Mouse (Mus musculus) brown adipose tissue, adult 24 weeks (tissue): ENCODE data around the gene Dkkl1. TPM values are rescaled to one million over a fixed set of nuclear protein-coding genes. Genes with fewer than 3 reads are reported as not detected.
A peak's percentile ranks its signal among the peaks of the same experiment; 100 is the strongest.
"Not testable (repeated sequence)": the region's sequence is repeated elsewhere in the genome, so short reads cannot be mapped to it uniquely, and the experiment has no call there.

Experiments
- H3K27ac ChIP-seq: fragments of 200-500 bp; replicated peaks from 2 replicates; pipeline ENCODE4 v1.5.1; 2012; ENCODE audit warnings: low read depth, mild to moderate bottlenecking, low read length
- H3K4me1 ChIP-seq: fragments of 200-500 bp; 2 replicates; pipeline ENCODE4 v1.6.1; 2012; ENCODE audit warnings: low read length, mixed read lengths; ENCODE audit not compliant: control insufficient read depth, insufficient read depth, insufficient read length
- H3K4me3 ChIP-seq: fragments of 200-500 bp; 2 replicates; pipeline ENCODE4 v1.5.1; 2012; ENCODE audit warnings: low read depth, mild to moderate bottlenecking, low read length, moderate library complexity; ENCODE audit not compliant: insufficient read depth
- polyA plus RNA-seq: library from polyadenylated mRNA; stranded (reverse); fragments of >200 nt; gene quantifications from 2 replicates; pipeline ENCODE4 v1.2.4, GENCODE M21; 2012; ENCODE audit not compliant: missing spikeins, insufficient read depth, insufficient read length

Dkkl1 gene
- polyA plus RNA-seq, 1 experiment: not detected

DNA sequence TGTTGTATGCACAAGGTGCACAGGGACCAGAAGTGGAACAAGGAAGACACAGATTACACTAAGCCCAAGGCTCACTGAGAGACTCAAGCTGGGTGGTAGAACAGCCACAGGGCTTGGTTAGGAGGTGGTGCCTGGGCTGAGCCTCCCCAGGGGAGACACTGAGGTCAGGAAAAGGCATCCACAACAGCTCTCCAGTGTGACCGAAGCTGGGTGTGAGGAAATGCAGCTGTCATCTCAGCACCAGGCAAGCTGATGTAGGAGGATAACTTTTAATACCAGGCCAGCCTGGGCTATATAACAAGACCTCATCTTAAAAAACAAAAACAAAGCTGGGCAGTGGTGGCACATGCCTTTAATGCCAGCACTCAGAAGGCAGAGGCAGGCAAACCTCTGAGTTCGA, 20.8 kb downstream of the Dkkl1 start:
- H3K4me1 ChIP-seq: no peaks in the 10 kb centered on the region
- H3K27ac ChIP-seq: no peak overlapping the region
- no peak overlapping the region for H3K4me3 ChIP-seq

DNA sequence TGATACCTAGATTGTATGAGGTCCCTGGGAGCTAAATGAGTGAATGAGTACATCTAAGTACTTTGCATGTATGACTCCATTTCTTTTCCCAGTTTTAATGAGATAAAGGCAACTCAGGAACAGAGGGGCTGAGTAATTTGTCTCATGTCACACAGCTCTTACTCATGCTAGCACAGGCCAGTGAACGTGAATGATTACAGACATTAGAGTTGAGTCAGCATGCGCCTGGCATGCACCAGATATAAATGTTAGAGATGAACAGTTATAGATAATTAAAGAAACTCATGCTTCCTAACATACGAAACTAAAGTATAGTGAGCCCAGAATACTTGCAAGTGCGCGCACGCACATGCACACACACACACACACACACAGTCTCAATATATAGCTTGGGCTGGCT, 21.8 kb downstream of the Dkkl1 start:
- Histone ChIP-seq H3K27ac (no peak overlapping the region), H3K4me3 (no peak overlapping the region), H3K4me1 (no peaks in the 10 kb centered on the region)

GRCm38 (mm10) chr7:45189600-45189999, 22.3 kb downstream of the Dkkl1 start:
- H3K27ac ChIP-seq: no peak overlapping the region
- H3K4me1 ChIP-seq: no peaks in the 10 kb centered on the region
- no peak overlapping the region for H3K4me3 ChIP-seq

- Histone ChIP-seq H3K4me1 (peaks cover 4% of the 10 kb centered on the region; the same call in 1 of the 2 replicates), H3K4me3 (no peak overlapping the region), H3K27ac (no peak overlapping the region)
These were observed 26.0 kb downstream of the Dkkl1 start for GRCm38 (mm10) chr7:45185921-45186320.

- Histone ChIP-seq H3K4me3 (no peak overlapping the region), H3K27ac (no peak overlapping the region), H3K4me1 (peaks cover 4% of the 10 kb centered on the region; the same call in 1 of the 2 replicates)
These were observed 28.3 kb downstream of the Dkkl1 start for GRCm38 (mm10) chr7:45183672-45184071.

GRCm38 (mm10) chr7:45182606-45183005, 29.3 kb downstream of the Dkkl1 start:
- Histone ChIP-seq H3K4me3 (peak overlapping the region; percentile 40), H3K27ac (no peak overlapping the region), H3K4me1 (peaks cover 4% of the 10 kb centered on the region; the same call in 1 of the 2 replicates)

- no peak overlapping the region for H3K27ac ChIP-seq
- H3K4me1 ChIP-seq: peaks cover 4% of the 10 kb centered on the region; the same call in 1 of the 2 replicates
- peak overlapping the region; percentile 40 for H3K4me3 ChIP-seq
These were observed 29.7 kb downstream of the Dkkl1 start for GRCm38 (mm10) chr7:45182199-45182601.

- no peak overlapping the region for H3K4me3 ChIP-seq
- H3K27ac ChIP-seq: no peak overlapping the region
- H3K4me1 ChIP-seq: peaks cover 4% of the 10 kb centered on the region; the same call in 1 of the 2 replicates
These were observed 30.4 kb downstream of the Dkkl1 start for GRCm38 (mm10) chr7:45181540-45181939.

GRCm38 (mm10) chr7:45180896-45181477, 31.0 kb downstream of the Dkkl1 start, which contains the start of gene Pth2:
TSS of gene Pth2 (plus strand) at chr7:45180995.
- Histone ChIP-seq H3K27ac (no peak within 1 kb of the TSS), H3K4me1 (peaks cover 4% of the 10 kb centered on the region; the same call in 1 of the 2 replicates), H3K4me3 (no peak within 1 kb of the TSS)

DNA sequence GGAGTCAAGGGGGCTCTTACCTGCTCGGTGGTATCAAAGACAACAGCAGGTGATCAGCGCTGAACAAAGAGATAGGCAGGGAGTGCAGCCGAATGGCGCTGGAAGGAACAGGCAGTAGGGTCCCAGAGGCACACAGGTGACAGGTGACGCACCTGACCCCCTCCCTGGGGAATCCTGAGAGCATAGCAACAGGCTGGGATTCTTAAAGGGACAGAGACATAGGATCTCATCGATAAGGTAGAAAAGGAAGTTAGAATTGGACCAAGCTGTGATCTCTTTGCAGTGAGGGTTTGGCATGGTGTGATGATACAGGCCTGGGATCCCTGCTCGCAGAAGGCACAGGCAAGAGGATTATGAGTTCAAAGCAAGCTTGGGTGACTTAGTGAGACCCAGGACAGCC, 32.5 kb downstream of the Dkkl1 start, which contains the start of gene Gfy:
Gfy (minus strand) TSS at position 101 of the 400 bp plus-strand sequence.
- Histone ChIP-seq H3K4me1 (peaks cover 4% of the 10 kb centered on the region; the same call in 1 of the 2 replicates), H3K4me3 (no peak within 1 kb of the TSS), H3K27ac (no peak within 1 kb of the TSS)

GRCm38 (mm10) chr7:45178550-45178949, 33.4 kb downstream of the Dkkl1 start:
- H3K4me1 ChIP-seq: peaks cover 4% of the 10 kb centered on the region; the same call in 1 of the 2 replicates
- H3K4me3 ChIP-seq: no peak overlapping the region
- no peak overlapping the region for H3K27ac ChIP-seq

DNA sequence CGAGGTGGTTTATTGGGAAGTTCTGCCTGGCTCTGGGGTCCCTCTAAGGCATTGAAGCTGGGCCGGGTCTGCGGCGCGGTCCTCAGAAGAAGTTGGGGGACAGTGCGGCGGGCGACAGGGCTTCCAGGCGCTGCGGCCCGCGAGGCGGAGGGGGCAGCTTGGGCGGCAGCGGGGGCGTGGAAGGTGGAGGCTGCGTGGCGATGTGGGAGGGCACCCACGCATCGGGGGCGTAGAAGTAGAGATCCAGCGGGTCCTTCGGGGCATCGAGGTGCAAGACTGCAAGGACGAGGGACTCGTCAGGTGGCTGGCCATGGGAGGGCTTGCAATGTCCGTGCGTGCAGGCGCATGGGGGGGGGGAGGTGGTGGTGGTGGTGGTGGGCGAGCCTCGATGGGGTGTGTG, 35.6 kb downstream of the Dkkl1 start:
- Histone ChIP-seq H3K27ac (no peak overlapping the region), H3K4me3 (no peak overlapping the region)

GRCm38 (mm10) chr7:45175929-45176328, 36.0 kb downstream of the Dkkl1 start:
- Histone ChIP-seq H3K4me3 (no peak overlapping the region), H3K4me1 (no peaks in the 10 kb centered on the region), H3K27ac (no peak overlapping the region)

More for the DNA sequence above, 35.6 kb downstream of the Dkkl1 start:
- H3K4me1 ChIP-seq: no peaks in the 10 kb centered on the region

- Histone ChIP-seq H3K4me1 (no peaks in the 10 kb centered on the region), H3K4me3 (no peak overlapping the region), H3K27ac (no peak overlapping the region)
These were observed 36.5 kb downstream of the Dkkl1 start for GRCm38 (mm10) chr7:45175398-45175797.

DNA sequence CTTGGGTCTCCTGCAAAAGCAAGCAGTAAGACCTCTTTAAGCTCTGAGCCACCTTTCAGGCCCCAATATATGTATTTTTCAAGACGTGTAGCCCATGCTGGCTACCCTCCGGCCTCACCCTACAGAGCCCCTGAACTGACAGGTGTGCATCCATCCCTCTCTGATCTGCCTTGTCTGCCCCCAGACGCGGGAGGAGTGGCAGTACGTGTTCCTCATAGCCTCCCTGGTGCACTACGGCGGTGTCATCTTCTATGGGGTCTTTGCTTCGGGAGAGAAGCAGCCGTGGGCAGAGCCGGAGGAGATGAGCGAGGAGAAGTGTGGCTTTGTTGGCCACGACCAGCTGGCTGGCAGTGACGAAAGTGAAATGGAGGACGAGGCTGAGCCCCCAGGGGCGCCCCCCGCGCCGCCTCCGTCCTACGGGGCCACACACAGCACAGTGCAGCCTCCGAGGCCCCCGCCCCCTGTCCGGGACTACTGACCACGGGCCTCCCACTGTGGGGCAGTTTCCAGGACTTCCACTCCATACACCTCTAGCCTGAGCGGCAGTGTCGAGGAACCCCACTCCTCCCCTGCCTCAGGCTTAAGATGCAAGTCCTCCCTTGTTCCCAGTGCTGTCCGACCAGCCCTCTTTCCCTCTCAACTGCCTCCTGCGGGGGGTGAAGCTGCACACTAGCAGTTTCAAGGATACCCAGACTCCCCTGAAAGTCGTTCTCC, 37.2 kb downstream of the Dkkl1 start:
- Histone ChIP-seq H3K4me1 (no peaks in the 10 kb centered on the region), H3K27ac (no peak overlapping the region), H3K4me3 (no peak overlapping the region)

- not testable (repeated sequence) for H3K4me3 ChIP-seq, H3K4me1 ChIP-seq, H3K27ac ChIP-seq
These were observed 38.2 kb downstream of the Dkkl1 start for GRCm38 (mm10) chr7:45173772-45174171.
